Mouse (Mus musculus) Muller cell, postnatal 12 days (primary cell): ENCODE results near the gene Ncoa3.
A peak's percentile ranks its signal among the peaks of the same experiment; 100 is the strongest.

Experiments used
- DNase-seq: peaks from one replicate; pipeline ENCODE4 v3.0.0-alpha.2; 2015; ENCODE audit errors: inconsistent ontology term

Gene Ncoa3

DNA sequence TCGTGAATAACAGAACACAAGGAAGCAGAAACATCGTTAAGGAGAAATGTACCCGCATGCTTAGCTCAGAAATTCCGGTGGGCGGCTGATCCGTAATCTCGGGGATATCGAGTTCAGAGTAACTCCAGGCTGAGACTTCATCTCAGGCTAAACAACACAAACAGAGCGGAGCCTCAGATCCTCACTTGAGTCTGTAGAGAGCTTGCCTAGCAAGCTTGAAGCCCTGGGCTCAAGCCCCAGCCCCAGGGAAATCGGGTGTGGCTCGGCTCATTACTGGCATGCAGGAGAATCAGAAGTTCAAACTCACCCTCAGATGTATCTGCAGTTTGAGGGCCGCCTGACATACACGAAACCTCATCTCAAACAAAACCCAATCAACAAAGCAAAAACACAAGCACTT is 22.5 kb upstream of the Ncoa3 start:
- DNase-seq = no peak

- no peak for DNase-seq
These were observed 21.7 kb upstream of the Ncoa3 start for GRCm38 (mm10) chr2:165970767-165971166.

DNA sequence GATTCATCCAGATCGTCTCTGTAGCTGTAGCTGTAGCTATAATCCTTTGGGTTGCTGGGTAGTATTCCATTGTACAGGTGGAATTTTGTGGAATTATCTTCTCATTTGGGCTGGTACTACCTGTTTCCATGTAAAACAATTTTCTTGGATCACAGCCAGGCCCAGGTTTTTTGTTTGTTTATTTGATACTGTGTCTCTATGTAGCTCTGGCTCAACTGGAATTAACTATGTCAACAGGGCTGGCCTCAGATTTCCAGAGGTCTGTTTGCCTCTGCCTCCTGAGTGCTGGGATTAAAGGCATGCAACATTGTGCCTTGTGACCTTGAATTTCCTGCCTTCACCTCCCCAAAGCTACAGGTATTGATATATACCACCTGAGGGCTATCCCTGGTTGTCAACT is 18.1 kb upstream of the Ncoa3 start:
- DNase-seq = no peak

DNA sequence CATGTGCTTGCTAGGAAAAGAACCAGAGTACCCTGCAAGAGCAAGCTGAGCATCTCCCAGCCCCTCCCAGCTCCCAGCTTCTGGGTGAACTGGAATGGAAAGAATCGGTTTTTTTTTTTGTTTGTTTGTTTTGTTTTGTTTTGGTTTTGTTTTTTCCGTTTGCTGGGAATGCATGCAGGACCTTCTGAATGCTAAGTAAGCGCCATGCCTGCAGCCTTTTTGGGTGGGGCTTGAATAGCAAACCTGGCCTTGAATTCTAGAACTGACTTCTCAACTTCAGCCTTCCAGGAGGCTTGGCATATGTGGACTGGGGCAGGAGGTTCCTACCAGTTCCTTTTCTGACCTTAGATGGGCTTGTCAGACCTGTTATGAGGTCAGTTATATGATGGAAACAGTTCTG is 16.2 kb upstream of the Ncoa3 start:
- no peak for DNase-seq

GRCm38 (mm10) chr2:165976874-165977273 is 15.6 kb upstream of the Ncoa3 start:
- no peak for DNase-seq

DNA sequence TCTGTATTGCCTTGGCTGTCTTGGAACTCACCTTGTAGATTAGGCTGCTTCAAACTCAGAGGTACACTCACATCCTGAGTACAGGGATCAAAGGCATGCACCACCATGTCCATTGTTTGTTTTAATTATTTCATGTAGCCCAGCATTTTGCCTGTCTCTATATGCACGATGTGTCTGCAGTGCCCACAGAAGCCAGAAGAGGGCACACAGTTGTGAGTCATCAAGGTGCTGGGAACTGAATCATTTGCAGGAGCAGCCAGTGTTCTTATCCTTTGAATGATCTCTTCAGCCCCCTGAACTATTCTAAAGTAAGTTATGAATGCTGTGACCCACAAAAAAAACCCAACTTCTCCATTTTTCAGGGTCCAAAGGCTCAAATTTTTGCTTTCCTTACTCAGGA is 14.3 kb upstream of the Ncoa3 start:
- DNase-seq = no peak

DNA sequence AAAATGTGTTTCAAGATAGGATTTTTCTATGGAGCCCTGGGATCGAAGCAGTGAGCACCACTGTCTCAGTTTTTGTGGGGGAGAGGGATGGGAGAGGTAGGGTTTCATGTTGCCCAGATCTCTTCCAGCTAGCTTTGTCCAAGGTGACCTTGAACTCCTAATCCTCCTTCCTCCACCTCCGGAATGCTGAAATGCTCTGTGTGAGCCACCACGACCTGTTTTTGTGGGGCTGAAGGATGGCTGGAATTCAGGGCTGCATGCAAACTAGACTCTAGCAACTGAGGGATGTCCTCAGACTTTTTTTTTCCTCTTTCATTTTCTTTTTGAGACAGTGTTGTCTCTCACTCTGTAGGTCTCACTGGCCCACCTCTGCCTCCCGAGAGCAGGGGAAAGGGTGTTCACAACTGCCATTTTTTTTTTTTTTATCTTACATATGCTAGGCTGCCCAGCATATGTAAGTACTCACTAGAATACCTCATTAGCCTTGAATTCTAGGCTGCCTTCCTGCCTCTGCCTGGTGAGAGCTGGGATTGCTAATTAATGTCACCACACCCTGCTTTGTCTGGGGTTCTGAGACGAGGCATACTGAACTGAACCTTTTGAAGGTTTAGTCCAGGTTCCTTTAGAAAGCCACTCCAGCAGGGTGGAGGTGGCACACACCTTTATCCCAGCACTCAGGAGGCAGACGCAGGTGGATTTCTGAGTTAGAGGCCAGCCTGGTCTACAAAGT is 11.0 kb upstream of the Ncoa3 start:
- DNase-seq = no peak

GRCm38 (mm10) chr2:165982512-165983389 is 9.7 kb upstream of the Ncoa3 start:
- DNase-seq = no peak

DNA sequence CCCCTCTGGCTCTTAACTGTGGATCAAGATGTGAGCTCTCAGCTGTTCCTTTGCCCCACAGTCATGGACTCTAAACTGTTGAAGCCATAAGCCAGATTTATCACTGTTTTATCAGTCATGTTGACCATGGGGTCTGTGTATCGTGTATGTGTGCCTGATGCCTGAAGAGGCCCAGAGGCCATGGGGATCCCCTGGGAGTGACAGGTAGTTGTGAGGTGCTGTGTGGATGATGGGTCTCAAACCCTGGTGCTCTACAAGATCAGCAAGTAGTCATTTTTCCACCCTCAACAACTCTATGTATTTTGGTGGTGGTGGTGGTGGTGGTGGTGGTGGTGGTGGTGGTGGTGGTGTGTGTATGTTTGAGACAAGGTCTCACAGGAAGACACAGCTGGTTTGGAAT is 8.1 kb upstream of the Ncoa3 start:
- DNase-seq = no peak

GRCm38 (mm10) chr2:165984891-165985290 is 7.5 kb upstream of the Ncoa3 start:
- DNase-seq = no peak

DNA sequence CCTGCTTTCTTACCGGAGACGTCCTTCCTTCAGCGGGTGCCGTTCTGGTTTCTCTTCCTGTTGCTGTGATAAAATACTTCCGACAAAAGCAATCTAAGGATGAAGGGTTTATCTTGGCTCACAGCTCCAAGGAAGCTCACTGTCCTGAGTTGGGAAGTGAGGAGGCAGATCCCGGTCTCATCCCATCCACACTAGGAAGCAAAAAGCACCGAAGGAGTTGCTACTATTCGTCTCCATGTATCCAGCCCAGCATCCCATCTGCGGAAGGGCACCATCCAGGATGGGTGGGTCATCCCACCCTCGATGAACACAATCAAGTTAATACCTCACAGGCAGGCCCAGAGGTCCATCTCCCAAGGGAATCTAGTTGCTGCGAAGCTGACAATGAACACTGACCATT is 6.9 kb upstream of the Ncoa3 start:
- no peak for DNase-seq

DNA sequence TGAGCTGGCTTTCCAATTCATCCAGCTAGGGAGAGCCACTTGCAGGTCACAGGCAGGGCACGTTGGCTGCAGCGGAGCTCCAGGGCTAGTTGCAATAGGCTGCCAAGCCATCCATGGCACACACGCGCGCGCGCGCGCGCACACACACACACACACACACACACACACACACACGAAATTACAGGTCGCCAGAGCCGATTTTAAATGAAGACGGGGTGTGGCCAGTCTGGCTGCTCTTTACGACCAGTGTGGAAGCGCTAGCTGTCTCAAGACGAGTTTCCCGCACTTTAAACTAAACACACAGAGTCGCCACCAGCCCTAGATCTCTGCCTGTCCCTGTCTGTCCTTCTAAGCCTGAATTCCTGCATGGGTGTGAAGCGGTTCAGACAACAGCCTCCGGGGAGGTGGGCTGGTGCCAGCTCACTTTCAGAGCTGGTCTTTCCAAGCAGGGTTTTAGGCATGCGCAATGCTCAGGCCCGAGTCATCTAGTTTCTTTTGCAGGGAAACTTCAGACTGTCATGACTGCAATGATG is 5.4 kb upstream of the Ncoa3 start:
- DNase-seq = peak; percentile 96

GRCm38 (mm10) chr2:165993173-165993900 is 901 bp downstream of the Ncoa3 start:
- no peak for DNase-seq

DNA sequence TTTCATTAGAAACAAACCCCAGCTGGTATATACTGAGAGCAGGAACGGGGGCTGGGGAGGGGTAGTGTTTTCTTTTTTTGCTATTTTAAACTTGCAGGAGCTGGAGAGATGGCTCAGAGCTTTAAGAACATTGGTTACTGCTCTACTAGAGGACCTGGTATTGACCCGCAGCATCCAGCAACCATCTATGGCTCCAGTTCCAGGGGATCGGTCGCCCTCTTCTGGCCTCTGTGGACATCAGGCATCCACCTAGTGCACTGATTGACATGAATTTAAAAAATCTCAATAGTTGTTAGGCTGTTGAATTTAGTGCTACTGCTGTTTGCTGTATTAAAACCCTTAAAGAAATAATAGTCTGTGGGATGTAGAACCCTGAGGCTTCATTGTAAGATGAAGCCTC is 1.9 kb downstream of the Ncoa3 start:
- no peak for DNase-seq

DNA sequence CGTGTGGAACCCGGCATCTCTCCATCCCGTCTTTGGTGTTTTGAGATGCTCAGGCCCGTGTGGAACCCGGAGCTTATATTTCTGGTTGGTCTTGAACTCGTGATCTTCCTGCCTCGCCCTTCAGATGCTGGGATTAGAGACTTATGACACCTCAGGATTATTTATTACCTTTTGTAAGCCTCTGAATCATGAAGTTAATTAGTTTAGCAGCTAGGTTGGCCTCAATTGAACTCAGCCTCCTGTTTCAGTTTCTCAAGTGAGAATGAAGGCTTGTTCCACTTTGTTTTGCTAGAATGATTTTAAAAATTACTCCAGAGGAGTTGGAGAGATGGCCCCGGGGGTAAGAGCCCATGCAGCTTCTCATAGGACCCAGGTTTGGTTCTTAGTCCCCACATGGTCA is 3.3 kb downstream of the Ncoa3 start:
- no peak for DNase-seq

DNA sequence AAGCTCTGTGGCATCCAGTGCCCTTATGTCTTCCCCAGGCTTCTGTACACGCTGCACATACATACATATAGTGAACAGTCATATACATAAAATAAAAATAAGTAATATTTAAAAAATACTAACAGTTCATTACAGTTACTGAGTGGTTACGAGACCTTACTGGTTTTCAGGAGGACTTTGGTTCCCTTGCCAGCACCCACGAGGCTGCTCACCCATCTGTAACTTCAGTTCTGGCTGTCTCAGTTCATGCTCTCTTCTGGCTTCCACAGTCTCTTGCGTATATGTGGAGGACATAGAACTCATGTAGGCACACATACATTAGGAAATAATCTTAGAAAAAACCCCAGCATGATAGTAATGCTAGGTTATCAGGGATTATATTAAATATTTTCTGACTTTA is 3.7 kb downstream of the Ncoa3 start:
- DNase-seq = no peak

DNA sequence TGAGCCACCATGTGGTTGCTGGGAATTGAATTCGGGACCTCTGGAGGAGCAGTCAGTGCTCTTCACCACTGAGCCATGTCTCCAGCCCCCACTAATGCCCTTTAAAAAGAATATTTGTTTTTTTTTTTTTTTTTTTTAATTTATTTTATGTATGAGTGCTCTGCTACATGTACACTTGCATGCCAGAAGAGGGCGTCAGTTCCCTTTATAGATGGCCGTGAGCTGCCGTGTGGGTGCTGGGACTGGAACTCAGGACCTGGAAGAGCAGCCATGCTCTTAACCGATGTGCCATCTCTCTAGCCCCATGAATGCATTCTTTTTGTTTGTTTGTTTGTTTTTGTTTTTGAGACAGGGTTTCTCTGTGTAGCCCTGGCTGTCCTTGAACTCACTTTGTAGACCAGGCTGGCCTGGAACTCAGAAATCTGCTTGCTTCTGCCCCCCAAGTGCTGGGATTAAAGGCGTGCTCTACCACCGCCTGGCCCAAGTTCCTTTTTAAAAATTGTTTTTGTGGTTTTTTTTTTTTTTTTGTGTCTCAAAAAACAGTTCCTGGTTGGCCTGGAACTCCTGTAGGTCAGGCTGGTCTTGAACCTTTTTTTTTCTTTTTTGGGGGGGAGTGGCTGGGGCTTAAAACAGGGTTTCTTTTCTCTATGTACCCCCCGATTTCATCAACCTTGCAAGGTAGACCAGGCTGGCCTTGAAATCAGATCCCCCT is 5.0 kb downstream of the Ncoa3 start:
- no peak for DNase-seq

- DNase-seq = no peak
These were observed 6.5 kb downstream of the Ncoa3 start for GRCm38 (mm10) chr2:165998969-165999368.

- DNase-seq = peak; percentile 65
These were observed 7.4 kb downstream of the Ncoa3 start for GRCm38 (mm10) chr2:165999790-166000189.

GRCm38 (mm10) chr2:166000242-166000641 is 7.8 kb downstream of the Ncoa3 start:
- no peak for DNase-seq

DNA sequence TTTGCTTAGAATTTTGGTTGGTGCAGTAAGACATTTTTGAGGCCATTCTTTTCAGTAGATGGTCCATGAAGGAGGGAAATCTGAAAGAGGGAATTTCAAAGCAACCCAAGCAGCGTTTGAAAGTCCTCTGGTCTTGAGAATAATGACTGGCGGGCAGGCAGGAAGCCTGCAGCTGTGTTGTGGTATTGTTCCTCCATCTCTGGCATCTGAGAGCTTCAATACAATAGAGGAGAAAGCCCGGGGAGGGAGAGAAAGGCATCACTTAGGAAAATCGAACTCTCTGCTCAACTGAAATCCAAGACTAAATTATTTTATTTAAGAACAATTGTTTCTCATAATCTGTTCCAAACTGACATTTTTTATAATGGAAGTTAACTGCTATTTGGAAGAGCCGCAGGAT is 8.3 kb downstream of the Ncoa3 start:
- peak; percentile 55 for DNase-seq

- DNase-seq = no peak
These were observed 8.9 kb downstream of the Ncoa3 start for GRCm38 (mm10) chr2:166001362-166001761.
